Comparison of ENCODE assay signal across 12 mouse cellular contexts in genomic region chr1:39698456-39698855, GRCm38 (mm10). TPM values are rescaled to one million over a fixed set of nuclear protein-coding genes. Genes with fewer than 3 reads are reported as not detected.
DNase-seq lines count a peak whose midpoint lies in the region; ATAC-seq and TF ChIP-seq lines count a peak whose summit lies in the region.
"Had no signal": no experiment of that assay in that cellular context is flagged by ENCODE, and none has a peak within 500 bp of the region (broad histone marks: within the 10 kb centered on the region; RNA-seq: fewer than 3 reads in every experiment).

No protein-coding gene starts in this region.

- TF ChIP-seq EP300 in stomach, postnatal 0 days (optimal IDR thresholded peaks at IDR 0.05): no peak

- peak; percentile 34 for DNase-seq in embryo, embryonic 10.5 days (ENCODE audit: low spot score)
- DNase-seq in embryo, embryonic 9.5 days (ENCODE audit: extremely low spot score): no peak
- DNase-seq in stomach, postnatal 0 days (ENCODE audit: low spot score): no peak
- peak; percentile 44 for DNase-seq in kidney, postnatal 0 days (ENCODE audit: low spot score)
- DNase-seq in frontal cortex, adult 2 months (ENCODE audit: extremely low spot score in 1 of 2, low spot score in 1 of 2): no peak
- DNase-seq in cerebellum, adult 11 months: no peak
- no peak for DNase-seq in layer of hippocampus, postnatal 36 days
- DNase-seq: cerebellum, adult 18-20 months had no signal

- no peaks in the 10 kb centered on the region for H3K27me3 ChIP-seq in stomach, embryonic 16.5 days (ENCODE audit: control insufficient read depth, insufficient read depth, low read length)
- no peaks in the 10 kb centered on the region for H3K27me3 ChIP-seq in stomach, postnatal 0 days (ENCODE audit: control insufficient read depth, insufficient read depth, low read length)
- H3K27me3 ChIP-seq in kidney, postnatal 0 days (ENCODE audit: insufficient read depth, low read length): no peaks in the 10 kb centered on the region
- H3K27me3 ChIP-seq: heart, embryonic 13.5 days; neural tube, embryonic 12.5 days had no signal

- H3K4me1 ChIP-seq in stomach, embryonic 16.5 days (ENCODE audit: control insufficient read depth, insufficient read depth, low read length): peaks cover 17% of the 10 kb centered on the region
- H3K4me1 ChIP-seq in stomach, postnatal 0 days (replicated peaks; ENCODE audit: control insufficient read depth, insufficient read depth): peaks cover 5% of the 10 kb centered on the region; the same call in 1 of the 2 replicates
- H3K4me1 ChIP-seq in kidney, postnatal 0 days (replicated peaks; ENCODE audit: insufficient read depth, low read length): peaks cover 33% of the 10 kb centered on the region

- peak; percentile 30; the same call in 1 of the 2 replicates for ATAC-seq in stomach, embryonic 16.5 days (ENCODE audit: insufficient read depth, low FRiP score)
- no peak; the same call in 1 of the 2 replicates for ATAC-seq in stomach, postnatal 0 days (ENCODE audit: low FRiP score, low TSS enrichment)
- ATAC-seq in kidney, postnatal 0 days (replicated peaks; ENCODE audit: low FRiP score, low read depth): no peak

- no peak for TF ChIP-seq CTCF in stomach, postnatal 0 days (IDR thresholded peaks at IDR 0.05; ENCODE audit: low read depth)
- no peak for TF ChIP-seq CTCF in kidney, postnatal 0 days (IDR thresholded peaks at IDR 0.05; ENCODE audit: low read depth)

- no peak overlapping the region for H3K27ac ChIP-seq in stomach, embryonic 16.5 days (ENCODE audit: low read length)
- no peak overlapping the region for H3K27ac ChIP-seq in stomach, postnatal 0 days (replicated peaks)
- H3K27ac ChIP-seq in kidney, postnatal 0 days: peak overlapping the region; percentile 3; the same call in 1 of the 2 replicates
- H3K27ac ChIP-seq: heart, embryonic 13.5 days; neural tube, embryonic 12.5 days had no signal

- H3K9me3 ChIP-seq in stomach, embryonic 16.5 days (replicated peaks; ENCODE audit: control insufficient read depth, low read length): no peaks in the 10 kb centered on the region
- H3K9me3 ChIP-seq in stomach, postnatal 0 days (ENCODE audit: control insufficient read depth, low read length): no peaks in the 10 kb centered on the region
- H3K9me3 ChIP-seq in kidney, postnatal 0 days (replicated peaks; ENCODE audit: low read length): no peaks in the 10 kb centered on the region
- H3K9me3 ChIP-seq: heart, embryonic 13.5 days; neural tube, embryonic 12.5 days had no signal

- no peak overlapping the region for H3K4me2 ChIP-seq in stomach, embryonic 16.5 days (ENCODE audit: low read depth, low read length)
- H3K4me2 ChIP-seq in stomach, postnatal 0 days (replicated peaks; ENCODE audit: low read depth): no peak overlapping the region
- no peak overlapping the region for H3K4me2 ChIP-seq in kidney, postnatal 0 days (ENCODE audit: low read length)
- H3K4me2 ChIP-seq: heart, embryonic 13.5 days; neural tube, embryonic 12.5 days had no signal

- no peaks in the 10 kb centered on the region for H3K36me3 ChIP-seq in stomach, embryonic 16.5 days (ENCODE audit: control insufficient read depth, insufficient read depth, low read length)
- no peaks in the 10 kb centered on the region for H3K36me3 ChIP-seq in stomach, postnatal 0 days (ENCODE audit: control insufficient read depth, insufficient read depth, low read length)
- H3K36me3 ChIP-seq in kidney, postnatal 0 days (ENCODE audit: insufficient read depth, low read length): no peaks in the 10 kb centered on the region
- H3K36me3 ChIP-seq: heart, embryonic 13.5 days; neural tube, embryonic 12.5 days had no signal

- 59% methylated on average over 6 of the region's 6 CpGs for WGBS in stomach, embryonic 16.5 days
- WGBS in stomach, postnatal 0 days: 71% methylated on average over 6 of the region's 6 CpGs
- 53% methylated on average over 6 of the region's 6 CpGs for WGBS in kidney, postnatal 0 days

- no peak overlapping the region for H3K9ac ChIP-seq in stomach, embryonic 16.5 days (ENCODE audit: low read length)
- no peak overlapping the region for H3K9ac ChIP-seq in stomach, postnatal 0 days (ENCODE audit: low read length)
- no peak overlapping the region for H3K9ac ChIP-seq in kidney, postnatal 0 days (ENCODE audit: low read depth, low read length)
- H3K9ac ChIP-seq: heart, embryonic 13.5 days; neural tube, embryonic 12.5 days had no signal

- H3K4me3 ChIP-seq in stomach, embryonic 16.5 days (replicated peaks; ENCODE audit: low read length): no peak overlapping the region
- no peak overlapping the region for H3K4me3 ChIP-seq in stomach, postnatal 0 days (ENCODE audit: low read depth, low read length)
- no peak overlapping the region for H3K4me3 ChIP-seq in kidney, postnatal 0 days (replicated peaks; ENCODE audit: low read depth, low read length)
- H3K4me3 ChIP-seq: heart, embryonic 13.5 days; neural tube, embryonic 12.5 days had no signal

RNA-seq across cellular contexts. Expression of gene Rfx8, which starts 22.3 kb away (rescaled TPM):
- polyA plus RNA-seq in stomach, embryonic 16.5 days (2015; fragmentation: Nextera tagmentation; extraction: Ambion mirVana): 0.19 and 0.26 TPM in 2 replicates
- polyA plus RNA-seq in stomach, postnatal 0 days (2015; fragmentation: Nextera tagmentation; extraction: Ambion mirVana): 0.06 and 0.21 TPM in 2 replicates
- 0.22 and 0.29 TPM in 2 replicates for polyA plus RNA-seq in kidney, postnatal 0 days (2015; fragmentation: Nextera tagmentation; extraction: Ambion mirVana)
- polyA plus RNA-seq in frontal cortex, adult 2 months (2012; rRNA removed): 0.26 and 0.48 TPM in 2 replicates
- under 1 TPM in 1 of 2 experiments, not detected in 1; 0.32 TPM for total RNA-seq in layer of hippocampus, postnatal 36 days (2021)
- total RNA-seq: megakaryocyte, adult 5-6 weeks had no signal
- polyA plus RNA-seq: neural tube, embryonic 12.5 days had no signal

RNA-seq across cellular contexts. Expression of gene Creg2, which starts 47.2 kb away (rescaled TPM):
- 0.29 and 0.34 TPM in 2 replicates for polyA plus RNA-seq in stomach, embryonic 16.5 days (2015; fragmentation: Nextera tagmentation; extraction: Ambion mirVana)
- polyA plus RNA-seq in stomach, postnatal 0 days (2015; fragmentation: Nextera tagmentation; extraction: Ambion mirVana): 0.22 and 0.30 TPM in 2 replicates
- 0.04 and 0.05 TPM in 2 replicates for polyA plus RNA-seq in kidney, postnatal 0 days (2015; fragmentation: Nextera tagmentation; extraction: Ambion mirVana)
- polyA plus RNA-seq in frontal cortex, adult 2 months (2012; rRNA removed): 26.1 and 29.5 TPM in 2 replicates
- total RNA-seq in layer of hippocampus, postnatal 36 days (2021): 100 to 1,000 TPM in 1 of 2 experiments, 10 to 100 TPM in 1; 96.3 to 105 TPM
- total RNA-seq: megakaryocyte, adult 5-6 weeks had no signal
- polyA plus RNA-seq: heart, embryonic 13.5 days had no signal

Comparison
In these comparisons a context has a peak if more than half of its experiments do, and no peak if none do; other contexts are left out.
1. DNase-seq: peak in embryo, embryonic 10.5 days (single experiment) and kidney, postnatal 0 days (single experiment); none in embryo, embryonic 9.5 days (single experiment), stomach, postnatal 0 days (single experiment), frontal cortex, adult 2 months (0 of 2), cerebellum, adult 11 months (single experiment) and layer of hippocampus, postnatal 36 days (0 of 2).
2. RNA of gene Creg2, which starts 47.2 kb away (polyA plus RNA-seq): 26.1 to 29.5 TPM in frontal cortex, adult 2 months; 0.29 to 0.34 TPM in stomach, embryonic 16.5 days, 0.22 to 0.30 TPM in stomach, postnatal 0 days and 0.04 to 0.05 TPM in kidney, postnatal 0 days; every median in the first group is over 10 times any median in the second.